Mouse (Mus musculus) hindbrain, embryonic 10.5 days (tissue): ENCODE results near the gene Atf2. TPM values are rescaled to one million over a fixed set of nuclear protein-coding genes. Genes with fewer than 3 reads are reported as not detected.
"Not testable (repeated sequence)": the region's sequence is repeated elsewhere in the genome, so short reads cannot be mapped to it uniquely, and the experiment has no call there.

Experiments
- DNase-seq: peaks from one replicate; pipeline ENCODE4 v3.0.0-alpha.2; 2017; ENCODE audit warnings: low spot score
- H3K27ac ChIP-seq: fragments of 300-500 bp; sonication (generic); 2 replicates; pipeline ENCODE4 v1.5.1; 2016; ENCODE audit warnings: mild to moderate bottlenecking, moderate library complexity
- H3K27me3 ChIP-seq: fragments of 300-500 bp; sonication (generic); 2 replicates; pipeline ENCODE4 v1.6.1; 2016; ENCODE audit warnings: mild to moderate bottlenecking; ENCODE audit not compliant: poor library complexity, insufficient read depth, severe bottlenecking
- H3K36me3 ChIP-seq: fragments of 300-500 bp; sonication (generic); 2 replicates; pipeline ENCODE4 v1.6.1; 2016; ENCODE audit warnings: mild to moderate bottlenecking, moderate library complexity
- H3K4me1 ChIP-seq: fragments of 300-500 bp; sonication (generic); replicated peaks from 2 replicates; pipeline ENCODE4 v1.6.1; 2016; ENCODE audit warnings: mild to moderate bottlenecking
- H3K4me3 ChIP-seq: fragments of 300-500 bp; sonication (generic); 2 replicates; pipeline ENCODE4 v1.5.1; 2016; ENCODE audit warnings: mild to moderate bottlenecking, moderate library complexity
- H3K9me3 ChIP-seq: fragments of 300-500 bp; sonication (generic); 2 replicates; pipeline ENCODE4 v1.6.1; 2016; ENCODE audit warnings: mild to moderate bottlenecking, moderate library complexity
- WGBS: fragments of 180-500 bp; shearing (Covaris S2); methylation state at CpG from one replicate; pipeline ENCODE4 v1.1.7; 2016; 5-methylcytosine and 5-hydroxymethylcytosine counted together
- polyA plus RNA-seq: library from polyadenylated mRNA; unstranded; fragments of >200 nt; fragmentation: Nextera tagmentation; extraction: Ambion mirVana; gene quantifications from 2 replicates; pipeline ENCODE4 v1.2.1, GENCODE M21; 2016

Gene Atf2
- polyA plus RNA-seq, 1 experiment from 2014 or later = 70.8 TPM

- Histone ChIP-seq H3K27me3 (no peaks in the 10 kb centered on the region), H3K4me1 (no peaks in the 10 kb centered on the region), H3K9me3 (no peaks in the 10 kb centered on the region), H3K27ac (no peak overlapping the region), H3K36me3 (peaks cover 21% of the 10 kb centered on the region), H3K4me3 (no peak overlapping the region)
- WGBS = 93% methylated on average over 4 of the region's 4 CpGs
- no peak for DNase-seq
Measured at GRCm38 (mm10) chr2:73860046-73860624, 32.3 kb downstream of the Atf2 start.

GRCm38 (mm10) chr2:73857352-73857751, 35.1 kb downstream of the Atf2 start:
- H3K4me1 ChIP-seq = no peaks in the 10 kb centered on the region
- H3K27ac ChIP-seq = no peak overlapping the region
- DNase-seq = no peak
- H3K9me3 ChIP-seq = no peaks in the 10 kb centered on the region
- H3K36me3 ChIP-seq = peaks cover 18% of the 10 kb centered on the region
- H3K4me3 ChIP-seq = no peak overlapping the region
- no peaks in the 10 kb centered on the region for H3K27me3 ChIP-seq

- Histone ChIP-seq H3K36me3 (peaks cover 18% of the 10 kb centered on the region), H3K27me3 (no peaks in the 10 kb centered on the region), H3K9me3 (no peaks in the 10 kb centered on the region), H3K4me3 (no peak overlapping the region), H3K4me1 (no peaks in the 10 kb centered on the region), H3K27ac (no peak overlapping the region)
- DNase-seq = no peak
- 82% methylated on average over 1 of the region's 1 CpGs for WGBS
Measured at GRCm38 (mm10) chr2:73856246-73856645, 36.2 kb downstream of the Atf2 start.

- 89% methylated on average over 2 of the region's 2 CpGs for WGBS
- DNase-seq = no peak
- Histone ChIP-seq H3K4me1 (no peaks in the 10 kb centered on the region), H3K27ac (no peak overlapping the region), H3K27me3 (no peaks in the 10 kb centered on the region), H3K9me3 (no peaks in the 10 kb centered on the region), H3K4me3 (no peak overlapping the region), H3K36me3 (peaks cover 53% of the 10 kb centered on the region)
Measured at GRCm38 (mm10) chr2:73834406-73835015, 57.9 kb downstream of the Atf2 start.

GRCm38 (mm10) chr2:73833284-73833683, 59.2 kb downstream of the Atf2 start:
- H3K36me3 ChIP-seq = peaks cover 54% of the 10 kb centered on the region
- no peaks in the 10 kb centered on the region for H3K9me3 ChIP-seq
- 76% methylated on average over 1 of the region's 1 CpGs for WGBS

GRCm38 (mm10) chr2:73818742-73819141, 73.7 kb downstream of the Atf2 start:
- H3K36me3 ChIP-seq = peaks cover 54% of the 10 kb centered on the region
- H3K27me3 ChIP-seq = no peaks in the 10 kb centered on the region
- DNase-seq = no peak

More at GRCm38 (mm10) chr2:73833284-73833683, 59.2 kb downstream of the Atf2 start:
- H3K4me1 ChIP-seq = no peaks in the 10 kb centered on the region
- no peak overlapping the region for H3K27ac ChIP-seq
- H3K4me3 ChIP-seq = no peak overlapping the region
- no peaks in the 10 kb centered on the region for H3K27me3 ChIP-seq
- no peak for DNase-seq

GRCm38 (mm10) chr2:73807609-73808008, 84.8 kb downstream of the Atf2 start:
- Histone ChIP-seq H3K36me3 (no peaks in the 10 kb centered on the region), H3K27me3 (no peaks in the 10 kb centered on the region), H3K9me3 (no peaks in the 10 kb centered on the region), H3K4me3 (no peak overlapping the region), H3K27ac (no peak overlapping the region), H3K4me1 (no peaks in the 10 kb centered on the region)
- no peak for DNase-seq
- WGBS = 88% methylated on average over 8 of the region's 8 CpGs

More at GRCm38 (mm10) chr2:73818742-73819141, 73.7 kb downstream of the Atf2 start:
- WGBS = 85% methylated on average over 4 of the region's 4 CpGs
- H3K9me3 ChIP-seq = no peaks in the 10 kb centered on the region
- no peak overlapping the region for H3K4me3 ChIP-seq
- H3K4me1 ChIP-seq = no peaks in the 10 kb centered on the region
- no peak overlapping the region for H3K27ac ChIP-seq

GRCm38 (mm10) chr2:73800127-73800526, 92.3 kb downstream of the Atf2 start:
- not testable (repeated sequence) for H3K4me1 ChIP-seq, H3K36me3 ChIP-seq, H3K27ac ChIP-seq, H3K4me3 ChIP-seq, H3K9me3 ChIP-seq, DNase-seq, H3K27me3 ChIP-seq
- 92% methylated on average over 9 of the region's 9 CpGs for WGBS

- H3K4me1 ChIP-seq = no peaks in the 10 kb centered on the region
- 75% methylated on average over 5 of the region's 5 CpGs for WGBS
- no peaks in the 10 kb centered on the region for H3K36me3 ChIP-seq
- no peak overlapping the region for H3K27ac ChIP-seq
- no peak for DNase-seq
- no peak overlapping the region for H3K4me3 ChIP-seq
- no peaks in the 10 kb centered on the region for H3K27me3 ChIP-seq
- H3K9me3 ChIP-seq = no peaks in the 10 kb centered on the region
Measured at GRCm38 (mm10) chr2:73798786-73799185, 93.7 kb downstream of the Atf2 start.

- WGBS = 68% methylated on average over 4 of the region's 4 CpGs
Measured at GRCm38 (mm10) chr2:73798136-73798535, 94.3 kb downstream of the Atf2 start.

GRCm38 (mm10) chr2:73791846-73792630, 100.4 kb downstream of the Atf2 start:
- no peaks in the 10 kb centered on the region for H3K4me1 ChIP-seq
- H3K27me3 ChIP-seq = peaks cover 3% of the 10 kb centered on the region; the same call in 1 of the 2 replicates
- 55% methylated on average over 19 of the region's 19 CpGs for WGBS
- H3K4me3 ChIP-seq = no peak overlapping the region
- DNase-seq = peak; percentile 19
- no peaks in the 10 kb centered on the region for H3K9me3 ChIP-seq
- no peaks in the 10 kb centered on the region for H3K36me3 ChIP-seq
- no peak overlapping the region for H3K27ac ChIP-seq

More at GRCm38 (mm10) chr2:73798136-73798535, 94.3 kb downstream of the Atf2 start:
- DNase-seq = no peak
- no peaks in the 10 kb centered on the region for H3K27me3 ChIP-seq
- H3K9me3 ChIP-seq = no peaks in the 10 kb centered on the region
- no peaks in the 10 kb centered on the region for H3K4me1 ChIP-seq
- no peak overlapping the region for H3K4me3 ChIP-seq
- H3K27ac ChIP-seq = no peak overlapping the region
- H3K36me3 ChIP-seq = no peaks in the 10 kb centered on the region

GRCm38 (mm10) chr2:73790332-73790731, 102.1 kb downstream of the Atf2 start:
- H3K27ac ChIP-seq = no peak overlapping the region
- H3K4me3 ChIP-seq = no peak overlapping the region
- no peaks in the 10 kb centered on the region for H3K9me3 ChIP-seq
- H3K36me3 ChIP-seq = no peaks in the 10 kb centered on the region
- DNase-seq = no peak
- H3K27me3 ChIP-seq = peaks cover 3% of the 10 kb centered on the region; the same call in 1 of the 2 replicates
- no peaks in the 10 kb centered on the region for H3K4me1 ChIP-seq
- 90% methylated on average over 2 of the region's 2 CpGs for WGBS

- H3K9me3 ChIP-seq = no peaks in the 10 kb centered on the region
- no peak overlapping the region for H3K27ac ChIP-seq
- no peak overlapping the region for H3K4me3 ChIP-seq
- peaks cover 3% of the 10 kb centered on the region; the same call in 1 of the 2 replicates for H3K27me3 ChIP-seq
- H3K4me1 ChIP-seq = no peaks in the 10 kb centered on the region
- no peak for DNase-seq
- H3K36me3 ChIP-seq = no peaks in the 10 kb centered on the region
- WGBS = 81% methylated on average over 6 of the region's 6 CpGs
Measured at GRCm38 (mm10) chr2:73788395-73788794, 104.0 kb downstream of the Atf2 start.
